Mouse (Mus musculus) midbrain, postnatal 0 days (tissue): ENCODE measurements around the gene Gm20509. TPM values are rescaled to one million over a fixed set of nuclear protein-coding genes. Genes with fewer than 3 reads are reported as not detected.
A peak's percentile ranks its signal among the peaks of the same experiment; 100 is the strongest.

Experiments used
- ATAC-seq: fragments of 200-750 bp; cut with Nextera tagmentation; 2 replicates; pipeline ENCODE4 v1.8.0; 2017; ENCODE audit warnings: moderate number of reproducible peaks, mild to moderate bottlenecking, moderate TSS enrichment, moderate library complexity; ENCODE audit not compliant: low FRiP score
- DNase-seq: peaks from one replicate; pipeline ENCODE4 v3.0.0-alpha.2; 2015; ENCODE audit warnings: low spot score
- H3K27ac ChIP-seq: fragments of 300-500 bp; sonication (generic); 2 replicates; pipeline ENCODE4 v1.5.1; 2014; ENCODE audit warnings: low read depth, mild to moderate bottlenecking, low read length, mixed read lengths
- H3K27me3 ChIP-seq: fragments of 300-500 bp; sonication (generic); 2 replicates; pipeline ENCODE4 v1.6.1; 2014; ENCODE audit warnings: low read length, control low read depth, mixed read lengths; ENCODE audit not compliant: insufficient read depth
- H3K36me3 ChIP-seq: fragments of 300-500 bp; sonication (generic); 2 replicates; pipeline ENCODE4 v1.6.1; 2014; ENCODE audit warnings: low read length, control low read depth, mixed read lengths; ENCODE audit not compliant: insufficient read depth
- H3K4me1 ChIP-seq: fragments of 300-500 bp; sonication (generic); 2 replicates; pipeline ENCODE4 v1.6.1; 2014; ENCODE audit warnings: mild to moderate bottlenecking, control low read depth, antibody characterized with exemption, low read length, mixed read lengths; ENCODE audit not compliant: insufficient read depth
- H3K4me2 ChIP-seq: fragments of 300-500 bp; sonication (generic); 2 replicates; pipeline ENCODE4 v1.6.1; 2014; ENCODE audit warnings: low read depth, mild to moderate bottlenecking, low read length, mixed read lengths; ENCODE audit not compliant: poor library complexity, severe bottlenecking
- H3K4me3 ChIP-seq: fragments of 300-500 bp; sonication (generic); 2 replicates; pipeline ENCODE4 v1.5.1; 2014; ENCODE audit warnings: low read depth, mild to moderate bottlenecking, low read length, moderate library complexity
- H3K9ac ChIP-seq: fragments of 300-500 bp; sonication (generic); replicated peaks from 2 replicates; pipeline ENCODE4 v1.6.1; 2014; ENCODE audit warnings: mild to moderate bottlenecking, low read length, moderate library complexity, mixed read lengths; ENCODE audit not compliant: poor library complexity, severe bottlenecking
- H3K9me3 ChIP-seq: fragments of 300-500 bp; sonication (generic); 2 replicates; pipeline ENCODE4 v1.6.1; 2016; ENCODE audit warnings: low read length, control low read depth
- CTCF ChIP-seq: IDR thresholded peaks from 2 replicates; pipeline ENCODE4 v1.5.1; 2016; ENCODE audit warnings: antibody characterized with exemption, mild to moderate bottlenecking
- WGBS: fragments of 180-500 bp; shearing (Covaris S2); extraction: QIAGEN DNeasy Blood & Tissue Kit; methylation state at CpG from one replicate; pipeline ENCODE4 v1.1.7; 2014; 5-methylcytosine and 5-hydroxymethylcytosine counted together
- polyA plus RNA-seq: library from polyadenylated mRNA; unstranded; fragments of >200 nt; fragmentation: Nextera tagmentation; extraction: Ambion mirVana; gene quantifications from 2 replicates; pipeline ENCODE4 v1.2.1, GENCODE M21; 2015
- total RNA-seq: library from RNA; depleted of rRNA; stranded (reverse); fragments of >200 nt; gene quantifications from 2 replicates; pipeline ENCODE4 v1.2.3, GENCODE M21; 2014; rRNA removed

Gm20509 gene
- total RNA-seq (not detected in 2 replicates), polyA plus RNA-seq (0.22 and 0.27 TPM in 2 replicates)

DNA sequence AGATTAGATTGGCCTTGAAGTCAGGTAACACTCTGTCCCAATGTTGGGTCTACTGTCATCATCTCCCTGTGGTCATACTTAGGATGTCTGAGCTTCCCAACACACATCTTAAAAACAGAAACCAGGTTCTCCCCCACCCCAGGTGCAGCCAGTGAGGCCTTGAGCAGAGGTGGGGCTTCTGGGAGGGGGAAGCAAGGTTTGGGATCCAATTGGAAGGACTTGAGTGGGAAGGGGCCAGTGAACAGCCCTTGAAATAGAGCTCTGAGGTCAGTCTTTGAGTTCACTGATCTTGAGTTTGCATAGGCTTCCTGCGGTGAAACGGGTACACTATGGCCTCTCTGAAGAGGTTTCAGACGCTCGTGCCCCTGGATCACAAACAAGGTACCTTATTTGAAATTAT lies at the start of gene Gm20509:
Gm20509 (plus strand) TSS at position 290 of the 400 bp plus-strand sequence.
- Histone ChIP-seq H3K4me3 (peak within 1 kb of the TSS; percentile 35), H3K9me3 (no peaks in the 10 kb centered on the region), H3K36me3 (no peaks in the 10 kb centered on the region), H3K4me2 (peak within 1 kb of the TSS; percentile 50), H3K9ac (peak within 1 kb of the TSS; percentile 48), H3K27me3 (peaks cover 13% of the 10 kb centered on the region; the same call in 1 of the 2 replicates), H3K27ac (no peak within 1 kb of the TSS), H3K4me1 (0 out of 2 replicates have a peak, but pooled peaks cover 4% of the 10 kb centered on the region)
- 97% methylated on average over 4 of the region's 4 CpGs for WGBS
- no peak for DNase-seq
- TF ChIP-seq CTCF, result no peak
- no peak for ATAC-seq

DNA sequence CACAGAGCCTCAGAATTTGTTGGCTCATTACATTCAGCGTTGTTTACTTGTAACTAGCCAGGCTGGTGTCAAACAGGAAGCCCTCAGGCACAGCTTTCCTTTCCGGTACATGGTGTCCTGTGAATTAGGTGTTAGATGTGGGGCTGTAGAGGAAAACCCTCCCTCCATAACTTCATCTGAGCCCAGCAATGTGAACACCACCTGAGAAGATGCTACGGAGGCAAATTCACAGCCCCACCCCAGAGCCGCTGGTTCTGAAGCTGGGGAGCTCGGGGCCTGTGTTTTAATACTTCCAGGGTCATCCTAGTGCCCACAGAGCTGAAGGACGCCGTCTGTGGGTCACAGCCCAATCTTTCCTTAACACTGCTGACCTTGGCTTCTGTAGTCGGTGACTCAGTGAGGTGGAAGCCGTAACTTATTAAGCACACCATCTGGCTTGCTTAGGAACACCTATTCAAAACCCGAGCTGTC lies 46.8 kb upstream of the Gm20509 start:
- Histone ChIP-seq H3K9me3 (no peaks in the 10 kb centered on the region), H3K27me3 (no peaks in the 10 kb centered on the region), H3K4me2 (no peak overlapping the region), H3K36me3 (no peaks in the 10 kb centered on the region), H3K27ac (0 out of 2 replicates have a peak overlapping the region, but pooled peaks have one; percentile 18), H3K9ac (no peak overlapping the region), H3K4me3 (no peak overlapping the region), H3K4me1 (no peaks in the 10 kb centered on the region)
- no peak for TF ChIP-seq CTCF
- no peak for DNase-seq
- ATAC-seq, result no peak
- 73% methylated on average over 10 of the region's 10 CpGs for WGBS

DNA sequence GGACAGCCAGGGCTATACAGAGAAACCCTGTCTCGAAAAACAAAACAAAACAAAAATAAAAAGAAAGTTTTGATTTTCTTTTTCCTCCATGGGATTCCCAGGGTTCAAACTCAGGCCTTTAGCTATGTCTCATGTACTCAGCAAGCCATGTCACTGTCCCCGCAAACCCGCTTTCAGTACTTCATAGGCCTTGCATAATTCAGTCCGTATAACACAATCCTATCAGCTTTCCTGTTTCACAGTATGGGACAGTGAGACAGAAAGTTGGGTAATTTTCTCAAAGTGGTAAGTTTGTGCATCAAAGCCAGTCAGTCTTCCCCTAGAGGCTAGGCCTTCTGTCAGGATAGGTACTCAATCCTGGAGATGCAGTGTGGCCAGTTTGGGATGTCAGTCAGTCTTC lies 43.0 kb upstream of the Gm20509 start:
- Histone ChIP-seq H3K27me3 (no peaks in the 10 kb centered on the region), H3K36me3 (no peaks in the 10 kb centered on the region), H3K9me3 (no peaks in the 10 kb centered on the region), H3K4me1 (no peaks in the 10 kb centered on the region), H3K27ac (no peak overlapping the region), H3K4me3 (no peak overlapping the region), H3K9ac (no peak overlapping the region), H3K4me2 (no peak overlapping the region)
- DNase-seq (no peak), ATAC-seq (no peak)
- no peak for TF ChIP-seq CTCF
- 88% methylated on average over 4 of the region's 4 CpGs for WGBS

DNA sequence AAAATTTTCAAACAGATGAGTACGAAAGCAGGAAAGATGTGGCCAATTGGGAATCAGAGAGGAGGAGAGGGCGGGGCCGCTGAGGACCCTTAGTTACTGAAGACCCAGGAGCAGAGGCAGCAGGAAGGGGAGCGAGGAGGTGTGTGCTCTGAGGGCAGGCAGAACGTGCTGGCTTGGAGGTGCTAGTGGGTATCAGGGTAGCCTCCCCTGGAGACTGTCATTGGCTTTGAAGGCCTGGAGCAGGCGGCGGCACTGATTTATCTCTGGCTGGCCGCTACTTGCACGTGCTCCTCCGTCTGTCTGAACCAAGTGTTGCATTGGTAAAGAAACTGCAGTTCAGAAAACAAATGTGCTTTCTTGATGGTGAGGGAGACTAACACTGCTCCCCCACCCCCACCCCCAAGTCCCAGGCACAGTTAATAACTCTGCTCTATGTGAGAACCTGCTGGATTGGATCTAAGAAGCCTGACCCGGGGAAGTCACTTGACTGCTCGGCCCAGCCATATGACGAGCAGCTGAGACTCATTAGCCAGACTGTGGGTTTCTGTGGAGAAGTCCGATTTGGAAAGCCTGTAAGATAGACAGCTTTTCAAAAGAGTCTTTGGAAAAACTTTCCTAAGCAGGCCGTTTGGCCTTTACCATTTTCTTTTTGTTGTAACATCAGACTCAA lies 38.5 kb upstream of the Gm20509 start:
- Histone ChIP-seq H3K4me2 (peak overlapping the region; percentile 2; the same call in 1 of the 2 replicates), H3K4me1 (peaks cover 9% of the 10 kb centered on the region; the same call in 1 of the 2 replicates), H3K4me3 (no peak overlapping the region), H3K9me3 (no peaks in the 10 kb centered on the region), H3K9ac (no peak overlapping the region), H3K27ac (no peak overlapping the region), H3K36me3 (no peaks in the 10 kb centered on the region), H3K27me3 (no peaks in the 10 kb centered on the region)
- ATAC-seq (no peak), DNase-seq (no peak)
- TF ChIP-seq CTCF, result no peak
- WGBS, result 35% methylated on average over 15 of the region's 15 CpGs

DNA sequence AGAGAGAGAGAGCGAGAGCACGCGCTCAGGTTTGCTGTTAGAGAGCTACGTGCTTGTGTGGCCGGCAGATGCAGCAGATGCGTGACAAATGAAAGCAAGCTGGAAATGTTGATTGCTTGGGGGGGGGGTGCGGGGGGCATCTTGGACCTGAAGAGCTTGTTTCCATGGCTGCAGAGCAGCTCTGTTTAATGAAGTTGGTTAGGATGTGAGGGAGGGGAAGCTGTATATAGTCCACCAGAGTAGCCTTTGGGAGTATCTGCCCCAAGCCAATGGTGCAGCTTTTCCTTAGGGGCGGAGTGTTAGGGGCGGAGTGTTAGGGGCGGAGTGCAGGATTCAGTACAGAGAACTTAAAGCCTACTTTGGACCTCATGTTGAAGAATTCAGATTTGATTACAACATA lies 35.2 kb upstream of the Gm20509 start:
- no peak for DNase-seq
- ATAC-seq, result no peak
- H3K9ac ChIP-seq, result no peak overlapping the region
- H3K4me3 ChIP-seq, result no peak overlapping the region
- H3K4me1 ChIP-seq, result peaks cover 9% of the 10 kb centered on the region; the same call in 1 of the 2 replicates
- H3K36me3 ChIP-seq, result no peaks in the 10 kb centered on the region
- WGBS, result 21% methylated on average over 10 of the region's 10 CpGs
- H3K4me2 ChIP-seq, result no peak overlapping the region
- H3K9me3 ChIP-seq, result no peaks in the 10 kb centered on the region
- H3K27me3 ChIP-seq, result no peaks in the 10 kb centered on the region
- no peak for TF ChIP-seq CTCF
- no peak overlapping the region for H3K27ac ChIP-seq

DNA sequence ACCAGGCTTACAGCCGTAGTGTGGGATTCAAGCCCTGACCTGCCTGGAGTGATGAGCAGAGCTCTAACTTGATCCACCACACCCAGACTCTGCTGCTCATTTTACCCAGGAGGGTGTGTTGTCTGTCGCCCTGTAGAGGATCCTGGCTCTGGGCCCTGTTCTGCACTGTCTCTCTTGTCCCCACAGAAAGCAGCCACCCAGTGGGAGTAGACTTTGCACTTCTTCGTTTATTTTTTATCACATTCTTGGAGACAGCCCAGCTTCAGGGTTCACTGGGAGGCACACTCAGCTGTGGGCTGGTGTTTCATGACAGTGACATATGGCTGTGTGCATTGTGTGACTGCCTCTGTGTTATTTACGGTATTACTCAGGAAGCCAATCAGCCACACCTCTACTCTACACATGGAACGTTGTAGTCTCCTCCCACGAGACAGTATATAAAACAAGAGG lies 34.0 kb upstream of the Gm20509 start:
- Histone ChIP-seq H3K36me3 (no peaks in the 10 kb centered on the region), H3K9ac (no peak overlapping the region), H3K27me3 (no peaks in the 10 kb centered on the region), H3K27ac (no peak overlapping the region), H3K9me3 (no peaks in the 10 kb centered on the region), H3K4me3 (no peak overlapping the region), H3K4me1 (peaks cover 9% of the 10 kb centered on the region; the same call in 1 of the 2 replicates), H3K4me2 (no peak overlapping the region)
- ATAC-seq (no peak; the same call in 1 of the 2 replicates), DNase-seq (no peak)
- no peak for TF ChIP-seq CTCF
- WGBS, result 70% methylated on average over 6 of the region's 6 CpGs
